Mouse (Mus musculus): ENCODE data around the gene Sfxn2.

DNA sequence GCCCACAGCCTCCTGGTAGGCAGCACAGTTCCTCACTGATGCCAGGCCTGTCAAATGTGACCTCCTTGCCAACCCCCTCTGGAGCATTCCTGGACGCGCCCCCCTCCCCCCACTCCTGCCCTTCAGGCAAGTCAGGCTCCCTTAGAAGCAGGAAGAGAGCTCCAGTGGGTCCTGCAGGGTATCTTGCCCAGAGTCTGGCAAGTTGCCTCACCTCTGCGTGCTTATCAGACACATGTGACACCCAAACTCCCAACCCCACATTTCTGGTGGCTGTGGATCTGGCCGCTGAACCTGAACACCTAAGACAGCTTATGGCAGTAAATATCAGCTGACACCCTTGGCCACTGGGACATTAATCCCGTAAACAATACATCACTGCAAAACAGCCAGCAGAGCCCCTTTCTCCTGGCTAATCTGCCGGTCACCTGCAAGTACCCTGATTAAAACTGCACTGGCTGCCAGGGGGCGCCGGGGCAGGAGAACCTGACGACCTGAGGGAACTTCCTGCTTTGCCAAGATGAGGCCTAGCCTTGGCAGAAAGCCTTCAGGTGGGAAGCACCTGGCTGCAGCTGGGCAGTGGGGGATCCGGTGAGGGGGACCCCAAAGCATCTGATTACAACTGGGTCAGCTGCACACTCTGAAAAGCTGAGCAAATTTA is 41.0 kb upstream of the Sfxn2 start:
- TF ChIP-seq CTCF (IDR thresholded peaks at IDR 0.05; ENCODE audit: low read depth) (peak; percentile 36), EP300 (optimal IDR thresholded peaks at IDR 0.05) (no peak)

Data from stomach, postnatal 0 days (tissue).